Mouse (Mus musculus) bone marrow, adult 2 months (tissue): ENCODE data around the gene Ankrd55.

Experiments
- CTCF ChIP-seq: fragments of 200-500 bp; IDR thresholded peaks from 2 replicates; pipeline ENCODE4 v1.5.1; 2011; ENCODE audit warnings: low read length, control low read depth; ENCODE audit not compliant: control insufficient read depth, insufficient read depth
- POLR2A ChIP-seq: fragments of 200-500 bp; IDR thresholded peaks from 2 replicates; pipeline ENCODE4 v1.6.1; 2011; ENCODE audit warnings: low read depth, mild to moderate bottlenecking, control low read depth, low read length, borderline replicate concordance; ENCODE audit not compliant: control insufficient read depth

- TF ChIP-seq CTCF (no peak), POLR2A (no peak)
These were observed 48.9 kb downstream of the Ankrd55 start for GRCm38 (mm10) chr13:112337146-112337545.
